Mouse (Mus musculus) CD4-positive, CD25-positive, alpha-beta regulatory T cell (primary cell): ENCODE results near the gene Tax1bp1. TPM values are rescaled to one million over a fixed set of nuclear protein-coding genes. Genes with fewer than 3 reads are reported as not detected.

Source experiments
- polyA plus RNA-seq: library from polyadenylated mRNA; unstranded; fragments of 100-300 nt; shearing (Covaris generic); gene quantifications from one replicate; pipeline ENCODE4 v1.2.1, GENCODE M21; 2017

Tax1bp1 gene
- polyA plus RNA-seq: 243 TPM

GRCm38 (mm10) chr6:52713104-52713896 is at the start of gene Tax1bp1:
TSS of gene Tax1bp1 (plus strand) at chr6:52713729.

Other genes starting within 250 kb of the Tax1bp1 start
- 90.2 TPM for gene Hibadh, start 73.3 kb upstream of the Tax1bp1 start, polyA plus RNA-seq